Mouse (Mus musculus) gonadal fat pad, adult 2 months (tissue): Measurements from ENCODE around the gene Gadd45b. TPM values are rescaled to one million over a fixed set of nuclear protein-coding genes. Genes with fewer than 3 reads are reported as not detected.

ENCODE experiments used
- DNase-seq: peaks from one replicate; pipeline ENCODE4 v3.0.0-alpha.2; 2012; ENCODE audit warnings: low read depth
- polyA plus RNA-seq: library from polyadenylated mRNA; depleted of rRNA; stranded (reverse); fragments of >200 nt; gene quantifications from 2 replicates; pipeline ENCODE4 v1.2.3, GENCODE M21; 2012

Gene Gadd45b
- polyA plus RNA-seq, 1 experiment: 14.7 TPM

- DNase-seq: no peak
These were observed 26.5 kb downstream of the Gadd45b start for GRCm38 (mm10) chr10:80956385-80956784.

- DNase-seq: no peak
These were observed 27.0 kb downstream of the Gadd45b start for GRCm38 (mm10) chr10:80956901-80957300.

GRCm38 (mm10) chr10:80957791-80958190 is 27.9 kb downstream of the Gadd45b start:
- no peak for DNase-seq

- no peak for DNase-seq
These were observed 29.2 kb downstream of the Gadd45b start for GRCm38 (mm10) chr10:80958979-80959637.

GRCm38 (mm10) chr10:80960551-80961508 is 31.0 kb downstream of the Gadd45b start:
- no peak for DNase-seq

GRCm38 (mm10) chr10:80962051-80962472 is 32.2 kb downstream of the Gadd45b start:
- no peak for DNase-seq

- no peak for DNase-seq
These were observed 32.7 kb downstream of the Gadd45b start for GRCm38 (mm10) chr10:80962585-80962984.

GRCm38 (mm10) chr10:80963031-80963975 is 33.4 kb downstream of the Gadd45b start:
- DNase-seq: no peak

- DNase-seq: no peak
These were observed 36.4 kb downstream of the Gadd45b start for GRCm38 (mm10) chr10:80966296-80966695.

GRCm38 (mm10) chr10:80967101-80967656 is 37.3 kb downstream of the Gadd45b start:
- no peak for DNase-seq

GRCm38 (mm10) chr10:80968106-80968505 is 38.2 kb downstream of the Gadd45b start:
- no peak for DNase-seq

GRCm38 (mm10) chr10:80969298-80969697 is 39.4 kb downstream of the Gadd45b start:
- DNase-seq: no peak

GRCm38 (mm10) chr10:80970159-80970558 is 40.3 kb downstream of the Gadd45b start:
- DNase-seq: no peak

GRCm38 (mm10) chr10:80971533-80971932 is 41.7 kb downstream of the Gadd45b start:
- no peak for DNase-seq

- DNase-seq: no peak
These were observed 42.5 kb downstream of the Gadd45b start for GRCm38 (mm10) chr10:80972071-80972987.

- DNase-seq: no peak
These were observed 43.8 kb downstream of the Gadd45b start for GRCm38 (mm10) chr10:80973722-80974121.

- DNase-seq: no peak
These were observed 45.6 kb downstream of the Gadd45b start for GRCm38 (mm10) chr10:80975478-80975877.

GRCm38 (mm10) chr10:80981564-80982112 is 51.8 kb downstream of the Gadd45b start:
- DNase-seq: no peak
